Mouse (Mus musculus): ENCODE data around the gene Setx. TPM values are rescaled to one million over a fixed set of nuclear protein-coding genes. Genes with fewer than 3 reads are reported as not detected.
A peak's percentile ranks its signal among the peaks of the same experiment; 100 is the strongest.

Gene Setx
- total RNA-seq, 2 experiments from 2014 or later, result 40.2 to 44.2 TPM

DNA sequence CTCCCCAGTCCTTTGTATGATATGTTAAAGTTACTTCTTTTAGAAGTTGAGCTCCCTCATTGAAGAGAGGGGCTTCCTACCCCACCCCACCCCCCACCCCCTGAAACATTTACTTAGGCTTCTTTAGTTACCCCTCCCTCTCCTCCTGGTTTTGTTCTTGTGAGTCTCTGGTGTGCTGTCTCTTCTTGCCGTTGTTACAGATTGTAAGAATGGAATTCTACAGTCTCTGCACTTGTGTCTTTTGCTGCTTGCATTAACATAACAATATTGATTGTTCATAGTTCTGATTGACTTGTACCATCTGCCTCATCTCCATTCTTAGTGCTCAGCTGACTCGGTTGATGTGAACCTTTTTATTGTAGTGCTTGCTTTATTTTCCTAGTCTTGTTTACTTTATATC, 28.0 kb downstream of the Setx start:
- no peak for DNase-seq

- no peak for DNase-seq
Observed at GRCm38 (mm10) chr2:29168067-29168466, 44.1 kb downstream of the Setx start.

GRCm38 (mm10) chr2:29174887-29175286, 50.9 kb downstream of the Setx start:
- DNase-seq, result no peak

- DNase-seq, result no peak
Observed at GRCm38 (mm10) chr2:29179810-29180209, 55.8 kb downstream of the Setx start.

DNA sequence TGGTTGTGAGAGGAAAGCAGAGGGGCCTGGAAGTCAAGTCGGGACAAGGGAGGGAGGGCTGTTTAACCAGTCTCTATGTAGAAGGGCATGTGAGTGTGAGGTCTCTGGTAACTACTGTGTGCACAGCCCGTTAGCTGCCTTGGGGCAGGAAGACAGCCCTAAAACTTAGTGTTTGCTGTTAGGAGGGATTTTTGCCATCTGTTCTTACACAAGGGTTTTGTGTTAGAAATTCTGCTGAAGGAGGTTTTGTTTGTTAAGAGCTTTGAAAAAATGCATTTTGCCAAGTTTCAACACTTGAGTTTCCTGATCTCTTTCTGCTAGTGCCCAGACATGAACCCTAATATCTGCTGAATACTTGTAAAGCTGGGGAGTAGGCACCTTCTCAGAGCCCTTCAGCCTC, 57.1 kb downstream of the Setx start:
- DNase-seq, result no peak

DNA sequence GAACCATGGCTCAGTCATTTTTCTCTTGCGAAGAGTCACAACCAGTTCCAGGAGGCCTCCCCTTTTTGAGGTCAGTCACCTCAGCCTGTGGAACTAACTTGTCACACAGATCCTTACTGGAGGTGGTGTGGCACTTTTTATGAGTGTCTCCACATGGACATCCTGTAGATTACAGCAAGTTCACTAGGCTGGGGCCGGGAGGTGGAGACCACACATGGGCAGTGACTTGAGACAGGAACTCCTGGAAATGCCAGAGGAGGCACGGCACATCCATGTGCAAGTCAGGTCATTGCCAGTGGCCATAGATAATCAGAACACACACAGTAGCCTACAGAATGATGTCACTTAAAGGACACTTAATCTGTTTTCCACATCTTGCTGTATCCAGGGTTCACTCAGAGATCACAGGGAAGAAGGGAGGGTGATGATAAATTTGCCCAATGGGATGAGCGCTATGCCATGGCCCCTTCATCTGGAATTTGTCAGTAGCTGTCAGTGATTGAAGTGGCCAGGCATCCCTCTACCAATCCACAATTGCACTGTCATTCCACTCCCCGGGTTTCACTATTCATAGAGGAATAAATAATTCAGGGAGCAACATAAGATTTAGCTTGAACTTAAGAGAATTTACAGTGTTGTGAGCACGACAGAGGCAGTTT, 59.4 kb downstream of the Setx start:
- no peak for DNase-seq

DNA sequence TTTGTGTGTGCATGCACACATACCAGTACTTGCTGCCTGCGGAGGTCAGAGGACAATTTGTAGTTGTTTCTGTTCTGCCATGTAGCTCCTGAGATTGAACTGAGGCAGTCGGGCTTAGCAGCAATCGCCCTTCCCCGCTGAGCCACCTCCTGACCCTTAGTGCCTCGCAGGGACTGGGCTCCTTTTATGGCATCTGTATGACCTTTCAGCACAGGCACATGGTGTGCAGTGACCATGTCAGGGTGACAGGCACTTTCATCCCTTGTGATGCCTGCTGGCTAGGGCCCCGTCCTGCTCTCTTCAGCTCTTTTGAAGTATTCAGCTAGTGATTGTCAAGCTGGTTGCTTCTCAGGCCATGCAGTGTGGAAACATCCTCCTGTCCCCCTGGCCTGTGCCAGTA, 62.2 kb downstream of the Setx start:
- DNase-seq, result no peak

- no peak for DNase-seq
Observed at GRCm38 (mm10) chr2:29190392-29190791, 66.4 kb downstream of the Setx start.

DNA sequence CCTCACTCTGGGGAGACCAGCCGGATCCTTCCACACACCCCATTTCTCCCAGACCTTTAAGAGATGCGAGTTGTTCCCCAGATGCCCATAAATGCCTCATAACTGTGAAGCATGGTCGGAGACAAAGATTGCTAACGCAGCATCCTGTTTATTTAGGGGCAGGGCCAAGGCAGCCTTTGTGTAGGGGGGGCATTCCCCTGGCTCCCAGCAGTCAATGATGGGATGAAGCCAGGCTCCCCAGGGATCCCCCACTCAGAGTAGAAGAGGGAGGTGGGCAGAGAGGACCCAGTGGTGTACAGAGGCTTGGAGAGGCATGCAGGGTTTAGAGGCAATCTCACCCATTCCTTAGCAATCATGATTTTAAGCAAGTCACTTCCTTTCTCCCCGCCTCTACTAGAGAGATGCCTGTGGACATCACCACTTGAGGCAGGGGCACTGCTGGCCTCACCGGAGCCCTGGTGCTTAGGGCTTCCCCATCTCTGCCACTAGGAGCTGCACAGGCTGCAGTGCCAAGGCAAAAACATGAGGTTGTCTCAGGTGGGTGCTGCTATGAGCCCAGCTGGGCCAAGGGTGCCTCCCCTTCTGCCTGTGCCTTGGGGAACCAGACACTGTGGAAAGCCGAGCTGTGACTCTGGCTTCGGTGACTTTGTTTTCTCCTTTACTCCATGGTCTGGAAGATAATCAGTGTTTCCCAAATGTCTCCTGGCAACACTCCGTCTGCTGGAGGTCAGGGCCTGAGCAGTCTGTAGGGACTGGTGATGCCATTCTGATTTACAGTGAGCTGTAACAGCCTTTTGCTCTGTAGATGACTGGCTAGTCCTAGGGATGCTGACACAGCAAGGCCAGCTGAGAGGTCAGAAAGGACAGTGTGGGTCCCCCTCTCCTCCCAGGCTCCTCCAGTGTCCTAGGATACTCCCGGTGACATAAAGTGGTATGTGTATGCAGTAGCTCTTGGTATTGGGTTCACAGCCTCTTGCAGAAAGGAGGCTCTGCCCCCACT, 67.5 kb downstream of the Setx start:
- no peak for DNase-seq

- no peak for DNase-seq
Observed at GRCm38 (mm10) chr2:29192629-29193278, 68.8 kb downstream of the Setx start.

DNA sequence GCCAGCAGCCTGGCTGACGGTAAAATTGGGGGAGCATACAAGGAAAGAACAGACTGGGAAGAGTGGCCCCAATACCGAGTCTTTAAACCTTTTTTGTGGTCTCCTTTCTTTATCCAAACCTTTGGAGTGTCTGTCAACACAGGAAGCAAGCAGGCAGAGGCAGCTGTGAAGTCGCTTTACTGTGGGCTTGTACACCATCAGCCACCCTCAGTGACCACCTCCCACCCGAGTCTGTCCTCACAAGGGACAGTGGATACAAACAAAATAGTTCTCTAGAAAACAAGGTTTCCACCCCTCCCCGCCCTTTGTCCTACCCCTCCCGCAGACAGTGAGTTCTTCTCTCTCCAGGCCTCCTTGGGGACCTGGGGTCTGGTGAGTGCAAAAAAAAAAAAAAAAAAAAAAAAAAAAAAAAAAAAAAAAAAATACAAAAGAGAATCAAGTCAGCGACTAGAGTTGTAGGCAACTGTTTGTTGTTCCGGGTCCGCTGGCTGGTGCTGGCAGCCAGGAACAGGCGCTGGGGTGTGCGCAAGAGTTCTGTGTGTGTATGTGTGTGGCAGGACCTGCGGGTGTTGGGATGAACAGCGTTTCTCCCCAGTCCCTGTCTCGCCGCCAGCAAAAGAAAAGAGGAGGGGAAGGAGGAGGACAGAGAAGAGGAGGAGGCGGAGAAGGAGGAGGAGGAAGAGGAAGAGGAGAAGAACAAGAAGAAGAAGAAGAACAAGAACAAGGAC, 70.0 kb downstream of the Setx start:
- no peak for DNase-seq

GRCm38 (mm10) chr2:29194547-29195463, 70.8 kb downstream of the Setx start:
- DNase-seq, result peak; percentile 53 to 68

DNA sequence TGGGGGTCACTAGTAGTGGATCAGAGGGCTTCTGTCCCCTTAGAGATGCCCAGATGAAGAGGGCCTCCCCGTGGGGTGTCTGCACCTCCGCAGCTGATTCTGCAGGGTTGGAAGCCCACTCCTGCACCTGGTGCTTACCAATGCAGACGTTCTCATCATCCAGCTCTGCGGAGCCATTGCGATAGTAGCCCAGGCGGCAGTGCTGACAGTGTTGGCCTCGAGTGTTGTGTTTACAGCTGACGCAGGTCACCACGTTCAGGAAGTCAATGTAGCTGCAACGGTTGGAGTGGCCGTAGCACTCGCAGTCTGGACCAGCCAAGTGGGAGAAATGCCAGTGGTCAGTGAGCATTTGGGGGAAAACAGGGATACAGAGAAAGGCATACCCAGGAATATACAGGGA, 72.9 kb downstream of the Setx start:
- no peak for DNase-seq

GRCm38 (mm10) chr2:29198446-29198845, 74.5 kb downstream of the Setx start:
- no peak for DNase-seq

GRCm38 (mm10) chr2:29199909-29200308, 75.9 kb downstream of the Setx start:
- DNase-seq, result no peak

GRCm38 (mm10) chr2:29201223-29201955, 77.4 kb downstream of the Setx start:
- no peak for DNase-seq

DNA sequence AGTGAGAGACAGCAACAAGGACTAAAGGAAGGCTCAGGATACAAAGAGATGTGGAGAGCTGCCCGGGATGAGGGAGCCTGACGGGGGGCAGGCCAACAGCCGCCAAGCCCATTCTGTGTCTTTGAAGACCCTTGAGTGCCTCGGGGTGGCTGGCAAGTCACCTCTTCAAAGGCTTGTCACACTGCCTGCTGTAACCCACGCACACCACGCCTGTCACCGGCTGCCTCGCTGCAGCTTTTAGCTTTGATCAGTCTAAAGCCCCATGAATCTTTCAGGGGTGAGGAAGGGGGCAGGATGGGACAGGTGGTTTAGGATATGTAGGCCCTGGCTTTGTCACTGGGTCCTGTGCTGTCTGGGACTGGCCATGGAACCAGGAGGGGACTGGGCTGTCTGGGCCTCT, 82.2 kb downstream of the Setx start:
- no peak for DNase-seq

GRCm38 (mm10) chr2:29216286-29217012, 92.5 kb downstream of the Setx start:
- DNase-seq, result no peak

DNA sequence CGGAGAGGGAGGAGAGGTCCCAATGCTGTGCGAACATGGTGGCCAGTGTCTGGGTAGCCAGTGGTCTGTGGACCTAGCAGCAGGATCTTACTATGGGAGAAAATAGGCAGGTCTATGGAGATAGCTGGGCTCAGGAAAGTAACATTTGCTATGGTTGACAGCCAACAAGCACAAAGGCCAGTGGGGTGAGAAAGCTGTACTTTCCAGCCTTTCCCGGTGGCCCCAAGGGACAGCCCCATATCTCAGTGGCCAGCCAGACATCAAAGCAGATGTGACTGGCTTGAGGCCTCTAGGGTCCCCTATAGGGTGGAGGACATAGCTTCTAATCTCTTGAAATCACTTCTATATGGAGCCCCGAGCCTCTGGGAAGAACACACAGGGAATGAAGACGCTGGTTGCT, 93.1 kb downstream of the Setx start:
- DNase-seq, result no peak

- DNase-seq, result peak; percentile 61 to 62
Observed at GRCm38 (mm10) chr2:29217897-29218296, 93.9 kb downstream of the Setx start.

Data from layer of hippocampus, postnatal 36 days (tissue).